Mouse (Mus musculus) C2C12 (cell line): ENCODE measurements at regions not wholly inside any gene's neighbourhood (a gene's known extent, or its start where the extent isn't known, plus 50 kb on each side); places are given as distances from the start of the nearest gene placed in this dataset.

Source experiments
- H3K27me3 ChIP-seq: one replicate; pipeline ENCODE4 v1.6.1; 2011; ENCODE audit not compliant: control insufficient read depth, insufficient read depth, insufficient read length
- H3K36me3 ChIP-seq: one replicate; pipeline ENCODE4 v1.6.1; 2011; ENCODE audit not compliant: control insufficient read depth, insufficient read depth
- H3K4me3 ChIP-seq: one replicate; pipeline ENCODE4 v1.5.1; 2011; ENCODE audit warnings: mild to moderate bottlenecking, control low read depth; ENCODE audit not compliant: poor library complexity, insufficient read depth, severe bottlenecking
- H3K79me2 ChIP-seq: one replicate; pipeline ENCODE4 v1.6.1; 2011; ENCODE audit not compliant: control insufficient read depth, insufficient read depth
- H3K79me3 ChIP-seq: one replicate; pipeline ENCODE4 v1.6.1; 2011; ENCODE audit warnings: low read depth, control low read depth
- H3ac ChIP-seq: one replicate; pipeline ENCODE3; 2011; ENCODE audit warnings: low read depth; ENCODE audit not compliant: control insufficient read depth, insufficient read length
- CEBPB ChIP-seq: IDR thresholded peaks from one replicate; pipeline ENCODE4 v1.6.1; 2011; ENCODE audit warnings: low read depth, mild to moderate bottlenecking, control low read depth, moderate library complexity
- CTCF ChIP-seq: IDR thresholded peaks from one replicate; pipeline ENCODE4 v1.5.1; 2011; ENCODE audit not compliant: control insufficient read depth, insufficient read depth, insufficient read length
- FOSL1 ChIP-seq: IDR thresholded peaks from one replicate; pipeline ENCODE4 v1.8.0; 2011; ENCODE audit warnings: mild to moderate bottlenecking, low read length; ENCODE audit not compliant: poor library complexity, insufficient read depth, severe bottlenecking
- MAX ChIP-seq: IDR thresholded peaks from one replicate; pipeline ENCODE4 v1.6.1; 2011; ENCODE audit warnings: mild to moderate bottlenecking, control low read depth
- MYOD1 ChIP-seq: IDR thresholded peaks from one replicate; pipeline ENCODE4 v1.6.1; 2011; ENCODE audit warnings: low read depth; ENCODE audit not compliant: control insufficient read depth, insufficient read length
- MYOG ChIP-seq: IDR thresholded peaks from one replicate; pipeline ENCODE4 v1.6.1; 2011; ENCODE audit not compliant: control insufficient read depth, insufficient read length; ENCODE audit errors: extremely low read depth
- USF1 ChIP-seq: IDR thresholded peaks from one replicate; pipeline ENCODE4 v1.6.1; 2011; ENCODE audit warnings: low read depth, mild to moderate bottlenecking, control low read depth, moderate library complexity

GRCm38 (mm10) chr16:42466976-42467375 is 126.5 kb upstream of the Gap43 start:
- H3K79me3 ChIP-seq = no peaks in the 10 kb centered on the region
- no peaks in the 10 kb centered on the region for H3K27me3 ChIP-seq
- no peak overlapping the region for H3K4me3 ChIP-seq
- H3K36me3 ChIP-seq = no peaks in the 10 kb centered on the region
- H3K79me2 ChIP-seq = no peaks in the 10 kb centered on the region
- TF ChIP-seq MYOD1 (no peak), USF1 (no peak), MYOG (no peak), MAX (no peak), CEBPB (no peak), CTCF (no peak), FOSL1 (no peak)
- no peak overlapping the region for H3ac ChIP-seq

GRCm38 (mm10) chr16:42456335-42456984 is 116.0 kb upstream of the Gap43 start:
- TF ChIP-seq CTCF = no peak
- TF ChIP-seq MYOD1 = no peak
- TF ChIP-seq MYOG = no peak
- TF ChIP-seq MAX = no peak
- TF ChIP-seq FOSL1 = no peak
- TF ChIP-seq USF1 = no peak
- no peak for TF ChIP-seq CEBPB
- no peaks in the 10 kb centered on the region for H3K36me3 ChIP-seq
- no peaks in the 10 kb centered on the region for H3K79me3 ChIP-seq
- H3K27me3 ChIP-seq = no peaks in the 10 kb centered on the region
- no peak overlapping the region for H3K4me3 ChIP-seq
- no peaks in the 10 kb centered on the region for H3K79me2 ChIP-seq
- no peak overlapping the region for H3ac ChIP-seq

GRCm38 (mm10) chr16:42453338-42453737 is 112.9 kb upstream of the Gap43 start:
- Histone ChIP-seq H3K27me3 (no peaks in the 10 kb centered on the region), H3K4me3 (no peak overlapping the region), H3K36me3 (no peaks in the 10 kb centered on the region), H3ac (no peak overlapping the region), H3K79me3 (no peaks in the 10 kb centered on the region), H3K79me2 (no peaks in the 10 kb centered on the region)
- TF ChIP-seq CTCF (no peak), MAX (no peak), CEBPB (no peak), FOSL1 (no peak), MYOD1 (no peak), MYOG (no peak)

- no peak for TF ChIP-seq FOSL1
- TF ChIP-seq CTCF = no peak
- no peak for TF ChIP-seq MAX
- TF ChIP-seq MYOG = no peak
- H3K4me3 ChIP-seq = no peak overlapping the region
- no peaks in the 10 kb centered on the region for H3K36me3 ChIP-seq
These were observed 109.5 kb upstream of the Gap43 start for GRCm38 (mm10) chr16:42449840-42450444.

GRCm38 (mm10) chr16:42444863-42445423 is 104.5 kb upstream of the Gap43 start:
- no peaks in the 10 kb centered on the region for H3K79me2 ChIP-seq
- no peak for TF ChIP-seq CTCF
- TF ChIP-seq USF1 = no peak
- TF ChIP-seq FOSL1 = no peak
- TF ChIP-seq MYOD1 = no peak
- TF ChIP-seq MAX = no peak
- no peak for TF ChIP-seq CEBPB
- TF ChIP-seq MYOG = no peak

More at GRCm38 (mm10) chr16:42449840-42450444, 109.5 kb upstream of the Gap43 start:
- Histone ChIP-seq H3K27me3 (no peaks in the 10 kb centered on the region), H3K79me2 (no peaks in the 10 kb centered on the region), H3K79me3 (no peaks in the 10 kb centered on the region), H3ac (no peak overlapping the region)

GRCm38 (mm10) chr16:42444408-42444862 is 104.0 kb upstream of the Gap43 start:
- H3K79me3 ChIP-seq = no peaks in the 10 kb centered on the region
- TF ChIP-seq FOSL1 = no peak
- no peak for TF ChIP-seq CEBPB
- no peak for TF ChIP-seq MYOG
- TF ChIP-seq USF1 = no peak
- TF ChIP-seq MAX = no peak
- no peak for TF ChIP-seq CTCF
- no peak for TF ChIP-seq MYOD1
- H3ac ChIP-seq = no peak overlapping the region
- H3K79me2 ChIP-seq = no peaks in the 10 kb centered on the region
- H3K36me3 ChIP-seq = no peaks in the 10 kb centered on the region
- no peak overlapping the region for H3K4me3 ChIP-seq
- no peaks in the 10 kb centered on the region for H3K27me3 ChIP-seq

More at GRCm38 (mm10) chr16:42444863-42445423, 104.5 kb upstream of the Gap43 start:
- no peak overlapping the region for H3K4me3 ChIP-seq
- no peak overlapping the region for H3ac ChIP-seq
- no peaks in the 10 kb centered on the region for H3K79me3 ChIP-seq
- H3K36me3 ChIP-seq = no peaks in the 10 kb centered on the region
- H3K27me3 ChIP-seq = no peaks in the 10 kb centered on the region
